Mouse (Mus musculus) stomach, embryonic 14.5 days (tissue): ENCODE measurements around the gene Mettl21a. TPM values are rescaled to one million over a fixed set of nuclear protein-coding genes. Genes with fewer than 3 reads are reported as not detected.
A peak's percentile ranks its signal among the peaks of the same experiment; 100 is the strongest.

Source experiments
- ATAC-seq: fragments of 200-750 bp; cut with Nextera tagmentation; 2 replicates; pipeline ENCODE4 v1.8.0; 2017; ENCODE audit warnings: low read depth, moderate TSS enrichment; ENCODE audit not compliant: insufficient number of reproducible peaks, insufficient read depth, low FRiP score
- H3K27ac ChIP-seq: fragments of 300-500 bp; sonication (generic); 2 replicates; pipeline ENCODE4 v1.5.1; 2014; ENCODE audit warnings: mild to moderate bottlenecking, low read length, moderate library complexity, mixed read lengths
- H3K27me3 ChIP-seq: fragments of 300-500 bp; sonication (generic); 2 replicates; pipeline ENCODE4 v1.6.1; 2014; ENCODE audit warnings: low read length, control low read depth, mixed read lengths; ENCODE audit not compliant: control insufficient read depth, insufficient read depth
- H3K36me3 ChIP-seq: fragments of 300-500 bp; sonication (generic); 2 replicates; pipeline ENCODE4 v1.6.1; 2014; ENCODE audit warnings: mild to moderate bottlenecking, control low read depth, low read length, moderate library complexity, mixed read lengths; ENCODE audit not compliant: control insufficient read depth, insufficient read depth
- H3K4me1 ChIP-seq: fragments of 300-500 bp; sonication (generic); 2 replicates; pipeline ENCODE4 v1.6.1; 2014; ENCODE audit warnings: low read length, control low read depth, mixed read lengths; ENCODE audit not compliant: control insufficient read depth, insufficient read depth
- H3K4me2 ChIP-seq: fragments of 300-500 bp; sonication (generic); replicated peaks from 2 replicates; pipeline ENCODE4 v1.6.1; 2014; ENCODE audit warnings: low read depth, low read length, control low read depth
- H3K4me3 ChIP-seq: fragments of 300-500 bp; sonication (generic); 2 replicates; pipeline ENCODE4 v1.5.1; 2014; ENCODE audit warnings: low read depth, low read length, control low read depth
- H3K9ac ChIP-seq: fragments of 300-500 bp; sonication (generic); replicated peaks from 2 replicates; pipeline ENCODE4 v1.6.1; 2014; ENCODE audit warnings: low read depth, mild to moderate bottlenecking, control low read depth, low read length, moderate library complexity, mixed read lengths
- H3K9me3 ChIP-seq: fragments of 300-500 bp; sonication (generic); 2 replicates; pipeline ENCODE4 v1.6.1; 2016; ENCODE audit warnings: low read depth, low read length, control low read depth; ENCODE audit not compliant: control insufficient read depth
- WGBS: fragments of 180-500 bp; shearing (Covaris S2); extraction: QIAGEN DNeasy Blood & Tissue Kit; methylation state at CpG from one replicate; pipeline ENCODE4 v1.1.7; 2014; 5-methylcytosine and 5-hydroxymethylcytosine counted together
- polyA plus RNA-seq: library from polyadenylated mRNA; unstranded; fragments of >200 nt; fragmentation: Nextera tagmentation; extraction: Ambion mirVana; gene quantifications from 2 replicates; pipeline ENCODE4 v1.2.1, GENCODE M21; 2014

The Mettl21a gene
- polyA plus RNA-seq, 1 experiment from 2014 or later, result 21.3 TPM

GRCm38 (mm10) chr1:64618226-64618625 is 1.2 kb upstream of the Mettl21a start:
- no peak for ATAC-seq
- H3K27ac ChIP-seq, result no peak overlapping the region; the same call in 1 of the 2 replicates
- peak overlapping the region; percentile 75 for H3K4me3 ChIP-seq
- no peaks in the 10 kb centered on the region for H3K27me3 ChIP-seq
- peak overlapping the region; percentile 67 for H3K4me2 ChIP-seq
- H3K9me3 ChIP-seq, result no peaks in the 10 kb centered on the region
- peak overlapping the region; percentile 85; the same call in 1 of the 2 replicates for H3K9ac ChIP-seq
- WGBS, result 45% methylated on average over 3 of the region's 3 CpGs
- peaks cover 4% of the 10 kb centered on the region; the same call in 1 of the 2 replicates for H3K4me1 ChIP-seq
- no peaks in the 10 kb centered on the region; the same call in 1 of the 2 replicates for H3K36me3 ChIP-seq

DNA sequence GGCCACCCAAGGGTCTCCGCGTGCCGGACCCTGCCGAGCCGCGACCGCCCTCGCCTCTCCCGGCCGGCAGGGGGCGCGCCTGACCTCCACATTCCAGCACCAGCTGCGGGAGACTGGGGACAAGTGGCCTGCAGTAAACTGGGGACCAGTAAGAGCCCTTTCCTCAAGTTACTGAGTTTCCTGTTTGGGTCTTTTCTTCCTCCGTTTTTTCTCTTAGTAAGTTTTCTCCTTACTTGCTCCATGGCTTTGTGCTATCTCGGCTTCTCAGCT is 608 bp upstream of the Mettl21a start:
- 0% methylated on average over 15 of the region's 15 CpGs for WGBS
- Histone ChIP-seq H3K4me3 (peak overlapping the region; percentile 75), H3K27me3 (no peaks in the 10 kb centered on the region), H3K27ac (peak overlapping the region; percentile 96), H3K4me2 (peak overlapping the region; percentile 67), H3K4me1 (peaks cover 4% of the 10 kb centered on the region; the same call in 1 of the 2 replicates), H3K9ac (peak overlapping the region; percentile 85), H3K9me3 (no peaks in the 10 kb centered on the region), H3K36me3 (no peaks in the 10 kb centered on the region; the same call in 1 of the 2 replicates)
- peak; percentile 84 for ATAC-seq

GRCm38 (mm10) chr1:64616531-64616880 is 536 bp downstream of the Mettl21a start:
- Histone ChIP-seq H3K36me3 (no peaks in the 10 kb centered on the region; the same call in 1 of the 2 replicates), H3K9ac (peak overlapping the region; percentile 85), H3K27ac (peak overlapping the region; percentile 96), H3K4me1 (peaks cover 4% of the 10 kb centered on the region; the same call in 1 of the 2 replicates), H3K9me3 (no peaks in the 10 kb centered on the region), H3K4me3 (peak overlapping the region; percentile 75), H3K27me3 (no peaks in the 10 kb centered on the region), H3K4me2 (peak overlapping the region; percentile 67)
- no peak for ATAC-seq
- WGBS, result 4% methylated on average over 8 of the region's 8 CpGs

GRCm38 (mm10) chr1:64616076-64616475 is 966 bp downstream of the Mettl21a start:
- Histone ChIP-seq H3K9me3 (no peaks in the 10 kb centered on the region), H3K27me3 (no peaks in the 10 kb centered on the region), H3K4me3 (peak overlapping the region; percentile 75), H3K27ac (no peak overlapping the region), H3K36me3 (no peaks in the 10 kb centered on the region; the same call in 1 of the 2 replicates), H3K4me1 (peaks cover 4% of the 10 kb centered on the region; the same call in 1 of the 2 replicates), H3K4me2 (peak overlapping the region; percentile 67), H3K9ac (no peak overlapping the region)
- 66% methylated on average over 6 of the region's 6 CpGs for WGBS
- ATAC-seq, result no peak

GRCm38 (mm10) chr1:64615531-64615991 is 1.5 kb downstream of the Mettl21a start:
- Histone ChIP-seq H3K36me3 (no peaks in the 10 kb centered on the region; the same call in 1 of the 2 replicates), H3K4me3 (no peak overlapping the region), H3K4me1 (peaks cover 4% of the 10 kb centered on the region; the same call in 1 of the 2 replicates), H3K4me2 (no peak overlapping the region), H3K9me3 (no peaks in the 10 kb centered on the region), H3K9ac (no peak overlapping the region), H3K27ac (no peak overlapping the region), H3K27me3 (no peaks in the 10 kb centered on the region)
- ATAC-seq, result no peak
- 82% methylated on average over 11 of the region's 11 CpGs for WGBS

DNA sequence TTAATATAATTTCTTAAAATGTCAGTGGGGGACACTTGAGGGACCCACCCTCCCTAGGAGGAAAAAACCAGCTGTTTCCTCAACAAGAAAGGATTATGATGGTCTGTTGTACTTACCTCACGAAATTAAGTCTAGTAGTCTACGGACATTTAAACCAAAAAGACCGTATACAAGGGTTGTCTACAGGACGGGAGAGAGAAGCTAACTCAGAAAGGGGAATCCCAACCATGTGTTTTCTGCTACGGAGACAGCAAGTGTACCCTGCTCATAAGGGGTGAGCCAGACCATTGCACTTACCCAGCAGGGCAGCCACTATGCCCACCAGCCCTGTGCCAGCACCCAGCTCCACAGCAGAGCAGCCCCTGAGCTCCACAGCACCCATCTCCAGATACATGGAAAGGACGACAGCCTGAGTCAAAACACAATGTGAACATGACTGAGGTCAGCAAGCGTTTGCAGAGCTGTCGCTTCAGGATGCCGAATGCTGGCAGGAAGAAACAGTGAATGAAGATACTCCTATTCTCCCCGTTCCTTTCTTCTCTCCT is 2.2 kb downstream of the Mettl21a start:
- H3K27ac ChIP-seq, result no peak overlapping the region
- peaks cover 4% of the 10 kb centered on the region; the same call in 1 of the 2 replicates for H3K4me1 ChIP-seq
- no peak overlapping the region for H3K4me2 ChIP-seq
- H3K27me3 ChIP-seq, result no peaks in the 10 kb centered on the region
- no peaks in the 10 kb centered on the region; the same call in 1 of the 2 replicates for H3K36me3 ChIP-seq
- WGBS, result 82% methylated on average over 10 of the region's 10 CpGs
- H3K4me3 ChIP-seq, result no peak overlapping the region
- H3K9ac ChIP-seq, result no peak overlapping the region
- no peaks in the 10 kb centered on the region for H3K9me3 ChIP-seq
- no peak for ATAC-seq

GRCm38 (mm10) chr1:64614311-64614710 is 2.7 kb downstream of the Mettl21a start:
- H3K4me2 ChIP-seq, result no peak overlapping the region
- no peak overlapping the region for H3K9ac ChIP-seq
- no peaks in the 10 kb centered on the region for H3K27me3 ChIP-seq
- 71% methylated on average over 9 of the region's 9 CpGs for WGBS
- H3K4me1 ChIP-seq, result peaks cover 4% of the 10 kb centered on the region; the same call in 1 of the 2 replicates
- no peak for ATAC-seq
- H3K27ac ChIP-seq, result no peak overlapping the region
- H3K9me3 ChIP-seq, result no peaks in the 10 kb centered on the region
- H3K4me3 ChIP-seq, result no peak overlapping the region
- peaks cover 5% of the 10 kb centered on the region; the same call in 1 of the 2 replicates for H3K36me3 ChIP-seq

GRCm38 (mm10) chr1:64609976-64610375 is 7.1 kb downstream of the Mettl21a start:
- Histone ChIP-seq H3K27me3 (no peaks in the 10 kb centered on the region), H3K4me3 (no peak overlapping the region), H3K36me3 (peaks cover 11% of the 10 kb centered on the region; the same call in 1 of the 2 replicates), H3K4me2 (no peak overlapping the region), H3K4me1 (no peaks in the 10 kb centered on the region), H3K9me3 (no peaks in the 10 kb centered on the region), H3K9ac (no peak overlapping the region), H3K27ac (no peak overlapping the region)
- no peak for ATAC-seq
- WGBS, result 74% methylated on average over 9 of the region's 9 CpGs

GRCm38 (mm10) chr1:64609145-64609544 is 7.9 kb downstream of the Mettl21a start:
- Histone ChIP-seq H3K4me2 (no peak overlapping the region), H3K4me1 (no peaks in the 10 kb centered on the region), H3K9ac (no peak overlapping the region), H3K27me3 (no peaks in the 10 kb centered on the region), H3K4me3 (no peak overlapping the region), H3K9me3 (no peaks in the 10 kb centered on the region), H3K27ac (no peak overlapping the region), H3K36me3 (peaks cover 13% of the 10 kb centered on the region; the same call in 1 of the 2 replicates)
- 58% methylated on average over 4 of the region's 4 CpGs for WGBS
- ATAC-seq, result no peak
